ENCODE assay signal across 9 mouse cellular contexts in the genomic region with DNA sequence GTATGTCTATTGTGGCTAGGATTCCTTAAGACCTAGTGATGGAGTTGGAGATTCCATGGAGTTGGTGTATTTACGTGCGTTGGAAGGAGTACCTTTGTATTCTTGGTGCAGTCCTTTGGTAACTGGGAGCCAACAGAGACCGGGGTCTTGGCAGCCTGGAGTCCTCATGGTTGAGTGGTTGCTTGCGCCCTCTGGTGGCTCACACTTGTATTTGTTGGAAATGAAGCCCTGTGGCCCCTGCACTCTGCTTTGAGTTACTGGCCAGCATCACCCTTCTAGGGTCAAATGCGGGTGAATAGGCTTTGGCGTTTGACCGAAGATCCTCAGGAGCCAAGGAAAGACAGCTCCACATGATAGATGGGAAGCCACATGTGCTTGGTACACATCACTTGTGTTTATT.
DNase-seq lines count a peak whose midpoint lies in the region; ATAC-seq and TF ChIP-seq lines count a peak whose summit lies in the region.
"Had no signal": no experiment of that assay in that cellular context is flagged by ENCODE, and none has a peak within 500 bp of the region (broad histone marks: within the 10 kb centered on the region; RNA-seq: fewer than 3 reads in every experiment).

No protein-coding gene starts in this region.

- H3K27ac ChIP-seq in neural tube, embryonic 15.5 days (replicated peaks), result no peak overlapping the region
- H3K27ac ChIP-seq in forebrain, postnatal 0 days (ENCODE audit: low read depth, low read length), result no peak overlapping the region
- H3K27ac ChIP-seq in hindbrain, postnatal 0 days, result no peak overlapping the region
- no peak overlapping the region for H3K27ac ChIP-seq in midbrain, embryonic 15.5 days
- H3K27ac ChIP-seq: macrophage had no signal

- H3K9ac ChIP-seq in neural tube, embryonic 15.5 days (replicated peaks), result no peak overlapping the region
- H3K9ac ChIP-seq in forebrain, postnatal 0 days, result no peak overlapping the region
- no peak overlapping the region for H3K9ac ChIP-seq in hindbrain, postnatal 0 days (replicated peaks; ENCODE audit: low read length)
- no peak overlapping the region for H3K9ac ChIP-seq in midbrain, embryonic 15.5 days

- peaks cover 28% of the 10 kb centered on the region for H3K27me3 ChIP-seq in neural tube, embryonic 15.5 days (replicated peaks)
- no peaks in the 10 kb centered on the region for H3K27me3 ChIP-seq in forebrain, postnatal 0 days (ENCODE audit: insufficient read depth, low read length)
- no peaks in the 10 kb centered on the region for H3K27me3 ChIP-seq in hindbrain, postnatal 0 days (ENCODE audit: insufficient read depth, low read length)
- 0 out of 2 replicates have a peak, but pooled peaks cover 4% of the 10 kb centered on the region for H3K27me3 ChIP-seq in midbrain, embryonic 15.5 days (replicated peaks)

- no peak overlapping the region for H3K4me3 ChIP-seq in neural tube, embryonic 15.5 days (replicated peaks)
- no peak overlapping the region for H3K4me3 ChIP-seq in forebrain, postnatal 0 days (ENCODE audit: low read depth, low read length)
- H3K4me3 ChIP-seq in hindbrain, postnatal 0 days (ENCODE audit: low read length), result no peak overlapping the region
- H3K4me3 ChIP-seq in midbrain, embryonic 15.5 days, result no peak overlapping the region

- no peak overlapping the region for H3K4me2 ChIP-seq in neural tube, embryonic 15.5 days
- H3K4me2 ChIP-seq in forebrain, postnatal 0 days (ENCODE audit: low read depth), result no peak overlapping the region
- no peak overlapping the region for H3K4me2 ChIP-seq in hindbrain, postnatal 0 days (ENCODE audit: low read depth, low read length)
- no peak overlapping the region for H3K4me2 ChIP-seq in midbrain, embryonic 15.5 days

- WGBS in neural tube, embryonic 15.5 days, result 26% methylated on average over 7 of the region's 7 CpGs
- WGBS in forebrain, postnatal 0 days, result 35% methylated on average over 7 of the region's 7 CpGs
- 28% methylated on average over 7 of the region's 7 CpGs for WGBS in hindbrain, postnatal 0 days
- 35% methylated on average over 7 of the region's 7 CpGs for WGBS in midbrain, embryonic 15.5 days

- peak; percentile 73 for TF ChIP-seq CTCF in forebrain, postnatal 0 days (IDR thresholded peaks at IDR 0.05; ENCODE audit: low read depth)
- TF ChIP-seq CTCF in hindbrain, postnatal 0 days (IDR thresholded peaks at IDR 0.05; ENCODE audit: low read depth), result peak; percentile 85

- peak; percentile 80 for DNase-seq in neural tube, embryonic 10.5 days (ENCODE audit: extremely low spot score, low spot score)
- DNase-seq in cerebellum, adult 11-12 months, result peak; percentile 33
- peak; percentile 63 for DNase-seq in forebrain, postnatal 0 days
- peak; percentile 77 for DNase-seq in hindbrain, postnatal 0 days (ENCODE audit: low spot score)
- peak; percentile 18 to 21 for DNase-seq in left cerebral cortex, adult 8-10 months (ENCODE audit: low spot score in 2 of 2)
- DNase-seq in thymus, postnatal 14 days, result peak; percentile 44

- peaks cover 29% of the 10 kb centered on the region for H3K4me1 ChIP-seq in neural tube, embryonic 15.5 days
- H3K4me1 ChIP-seq in forebrain, postnatal 0 days (ENCODE audit: insufficient read depth), result no peaks in the 10 kb centered on the region
- no peaks in the 10 kb centered on the region for H3K4me1 ChIP-seq in hindbrain, postnatal 0 days (ENCODE audit: insufficient read depth, low read length)
- H3K4me1 ChIP-seq in midbrain, embryonic 15.5 days, result no peaks in the 10 kb centered on the region

- no peak for ATAC-seq in neural tube, embryonic 15.5 days (ENCODE audit: low FRiP score)
- ATAC-seq in forebrain, postnatal 0 days, result no peak
- ATAC-seq in hindbrain, postnatal 0 days, result peak; percentile 51; the same call in 1 of the 2 replicates
- ATAC-seq in midbrain, embryonic 15.5 days (replicated peaks), result peak; percentile 30; the same call in 1 of the 2 replicates

- no peaks in the 10 kb centered on the region for H3K36me3 ChIP-seq in neural tube, embryonic 15.5 days
- H3K36me3 ChIP-seq in forebrain, postnatal 0 days (ENCODE audit: insufficient read depth), result no peaks in the 10 kb centered on the region
- no peaks in the 10 kb centered on the region for H3K36me3 ChIP-seq in hindbrain, postnatal 0 days (ENCODE audit: insufficient read depth, low read length)
- H3K36me3 ChIP-seq in midbrain, embryonic 15.5 days (replicated peaks), result no peaks in the 10 kb centered on the region

- H3K9me3 ChIP-seq in neural tube, embryonic 15.5 days (replicated peaks), result no peaks in the 10 kb centered on the region
- H3K9me3 ChIP-seq in forebrain, postnatal 0 days (ENCODE audit: low read length), result no peaks in the 10 kb centered on the region
- H3K9me3 ChIP-seq in hindbrain, postnatal 0 days (ENCODE audit: low read length), result no peaks in the 10 kb centered on the region
- H3K9me3 ChIP-seq in midbrain, embryonic 15.5 days, result no peaks in the 10 kb centered on the region

Comparison
In these comparisons a context has a peak if more than half of its experiments do, and no peak if none do; other contexts are left out.
1. DNase-seq: peak in every context shown above with its lines; median percentile 80 in neural tube, embryonic 10.5 days; 77 in hindbrain, postnatal 0 days; 63 in forebrain, postnatal 0 days; 44 in thymus, postnatal 14 days; 33 in cerebellum, adult 11-12 months; 20 in left cerebral cortex, adult 8-10 months.
2. ATAC-seq: peak in hindbrain, postnatal 0 days (single experiment) and midbrain, embryonic 15.5 days (single experiment); none in neural tube, embryonic 15.5 days (single experiment) and forebrain, postnatal 0 days (single experiment).